Mouse (Mus musculus): ENCODE data around the gene Bckdhb.

The Bckdhb gene

GRCm38 (mm10) chr9:83951336-83951735 is 26.4 kb downstream of the Bckdhb start:
- POLR2A ChIA-PET, result no interaction called here
- CTCF ChIA-PET, result interaction anchor here in 1 of 4 experiments (1.0 kb wide), 1 partner anchor 17 kb away, joined by 3 read pairs; no protein-coding TSS in a partner anchor

- ChIA-PET POLR2A (interaction anchor here in 3 of 4 experiments (0.6 to 1.9 kb wide), 11 partner anchors 9 to 163 kb away, joined by 3 to 6 read pairs (median 3); partner anchors contain the start of genes Bckdhb (in 2 of the 3) and Ttk (in 2 of the 3)), CTCF (interaction anchor here (0.5 to 1.8 kb wide), 56 partner anchors 9 to 1372 kb away, joined by 3 to 19 read pairs (median 4); partner anchors contain the start of genes Bckdhb (in 1 of the 4), Sh3bgrl2 (in 1 of the 4) and Ttk (in 1 of the 4))
Observed at GRCm38 (mm10) chr9:83956632-83957314, 31.8 kb downstream of the Bckdhb start.

DNA sequence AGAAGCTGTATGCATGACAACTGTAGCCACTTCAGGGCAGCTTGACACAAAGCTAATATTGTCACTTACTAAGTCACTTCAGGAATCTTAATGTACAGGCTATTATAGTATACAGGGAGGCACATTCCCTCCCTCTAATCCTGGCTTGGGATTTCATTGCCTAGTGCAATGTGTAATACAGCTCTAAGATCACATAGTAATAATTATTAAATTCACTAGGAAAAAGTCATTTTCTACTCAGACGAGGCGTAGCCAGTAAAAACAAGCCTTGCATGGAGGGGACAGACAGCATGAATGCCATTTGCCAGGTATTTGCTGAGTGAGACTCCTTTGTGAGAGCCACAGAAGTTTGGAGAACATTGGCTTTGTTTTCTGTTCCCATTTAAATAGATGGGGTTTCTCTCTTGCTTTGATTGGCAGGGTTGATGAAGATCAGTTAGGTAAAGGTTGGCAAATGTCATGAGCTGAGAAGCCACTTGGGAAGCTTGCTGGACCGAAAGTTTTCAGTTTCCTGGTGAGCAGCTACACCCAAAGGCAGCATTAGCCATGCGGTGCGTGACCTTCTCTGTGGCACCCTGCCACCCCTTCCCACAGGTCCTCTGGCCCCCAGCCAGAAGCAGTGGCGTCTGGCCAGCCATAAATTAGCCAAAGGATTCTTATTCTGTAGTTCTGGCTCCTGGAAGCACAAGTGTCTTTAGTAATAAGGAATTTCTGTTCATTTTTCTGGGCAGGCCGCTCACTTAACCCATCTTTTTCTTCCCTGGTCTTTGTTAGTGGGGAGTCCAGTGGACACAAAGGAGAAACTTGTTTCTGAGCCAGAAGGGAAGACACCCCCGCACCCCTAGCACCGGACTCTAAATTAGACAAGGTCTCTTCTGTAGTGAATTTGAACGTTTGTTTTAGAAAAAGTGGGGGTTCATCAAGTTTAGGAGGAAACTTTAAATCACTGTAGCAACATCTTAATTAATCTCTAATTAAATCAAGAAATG is 37.4 kb downstream of the Bckdhb start:
- POLR2A ChIA-PET, result interaction anchor here in 1 of 4 experiments (1.1 kb wide), 1 partner anchor 12 kb away, joined by 3 read pairs; no protein-coding TSS in a partner anchor
- CTCF ChIA-PET, result interaction anchor here in 1 of 4 experiments (0.7 kb wide), 1 partner anchor 1730 kb away, joined by 3 read pairs; no protein-coding TSS in a partner anchor

DNA sequence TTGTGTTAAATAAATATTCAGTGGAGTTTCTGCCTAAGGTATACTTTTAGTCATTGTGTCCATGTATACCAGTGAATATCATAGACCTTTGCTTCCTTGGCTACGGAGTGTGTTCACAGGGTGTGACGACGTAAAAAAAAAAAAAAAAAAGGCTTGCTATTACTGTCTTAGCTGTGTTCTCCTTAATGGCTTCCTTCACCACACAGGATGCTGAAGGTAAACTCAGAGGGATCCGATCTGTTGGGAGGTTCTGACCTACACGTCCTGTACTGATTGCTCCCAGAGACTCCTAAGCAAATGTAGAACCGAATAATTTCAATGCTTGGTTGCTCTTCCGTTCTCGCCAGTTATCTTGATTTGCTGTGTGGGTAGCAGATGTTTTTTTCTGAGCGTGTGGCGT is 38.4 kb downstream of the Bckdhb start:
- CTCF ChIA-PET, result no interaction called here
- POLR2A ChIA-PET, result interaction anchor here in 1 of 4 experiments (1.1 kb wide), 1 partner anchor 13 kb away, joined by 3 read pairs; no protein-coding TSS in a partner anchor

DNA sequence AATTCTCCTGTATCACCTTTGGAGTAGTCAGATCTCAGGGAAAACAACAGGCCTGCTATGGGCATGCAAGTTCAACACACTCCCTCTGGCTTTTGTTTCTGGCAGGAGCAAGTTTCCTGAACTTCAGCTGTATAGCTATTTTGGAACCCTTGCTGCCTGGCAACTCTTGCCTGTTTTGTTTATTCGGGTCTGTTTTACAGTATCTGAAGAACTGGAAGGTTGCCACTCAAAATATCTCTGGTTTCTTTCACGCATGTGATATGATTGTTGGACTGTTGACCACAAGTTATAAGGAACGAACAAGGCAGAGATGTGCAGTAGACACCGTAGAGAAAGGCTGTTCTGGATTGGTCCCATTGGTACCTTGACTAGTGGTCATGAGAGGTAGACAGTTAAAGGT is 39.4 kb downstream of the Bckdhb start:
- ChIA-PET CTCF (interaction anchor here in 1 of 4 experiments (0.6 kb wide), 1 partner anchor 1204 kb away, joined by 3 read pairs; no protein-coding TSS in a partner anchor), POLR2A (no interaction called here)

DNA sequence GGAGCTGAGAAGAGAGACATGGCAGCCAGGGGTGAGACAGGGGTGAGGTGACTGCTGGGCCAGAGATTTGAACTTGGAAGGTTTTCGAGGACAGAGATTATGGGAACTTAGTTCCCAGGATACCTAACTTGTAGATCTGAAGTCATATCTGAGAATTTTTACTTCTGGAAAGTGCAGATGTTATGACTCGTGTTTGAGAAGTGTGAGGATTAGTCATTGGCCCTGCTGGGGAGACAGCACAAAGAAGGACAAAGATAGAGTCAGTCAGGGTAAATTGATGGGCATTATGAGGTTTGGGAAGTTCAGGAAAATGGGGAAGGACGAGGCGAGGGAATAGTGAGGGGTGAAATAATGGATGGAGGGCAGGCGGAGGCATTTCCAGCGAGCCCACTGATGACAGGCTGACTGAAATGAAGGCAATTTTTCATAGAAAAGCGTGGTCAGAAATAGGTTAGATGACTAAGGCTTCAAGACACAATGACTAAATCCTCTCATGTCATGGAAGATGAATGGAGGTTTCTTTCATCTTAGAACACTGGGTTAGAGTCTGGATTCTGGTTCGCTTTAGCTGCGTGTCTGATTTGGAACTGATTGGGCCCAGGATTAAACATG is 42.6 kb downstream of the Bckdhb start:
- ChIA-PET POLR2A (no interaction called here), CTCF (interaction anchor here in 1 of 4 experiments (1.5 kb wide), 1 partner anchor 11 kb away, joined by 4 read pairs; no protein-coding TSS in a partner anchor)

DNA sequence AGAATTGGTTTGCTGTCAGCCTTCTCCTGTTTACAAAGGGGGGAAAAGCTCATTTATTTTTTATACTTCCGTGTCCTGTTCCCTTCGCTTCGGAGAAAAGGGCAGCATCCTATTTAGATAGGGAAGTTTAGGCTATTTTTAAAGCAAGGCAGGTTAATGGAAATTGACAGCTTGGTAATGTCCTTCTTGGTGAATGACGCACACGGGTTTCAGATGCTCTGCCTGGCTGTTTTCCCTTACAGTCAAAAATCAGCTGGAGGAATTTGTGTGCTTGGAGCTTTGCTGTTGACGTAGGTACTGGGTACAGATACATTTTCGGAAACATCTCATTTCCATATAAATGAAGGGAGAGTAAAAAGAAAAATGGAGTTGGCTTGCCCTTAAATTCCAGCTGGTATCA is 44.4 kb downstream of the Bckdhb start:
- ChIA-PET POLR2A (interaction anchor here in 2 of 4 experiments (0.6 to 1.9 kb wide), 4 partner anchors 10 to 33 kb away, joined by 3 to 6 read pairs (median 5); no protein-coding TSS in a partner anchor), CTCF (interaction anchor here in 3 of 4 experiments (1.1 to 1.5 kb wide), 3 partner anchors 12 kb away, joined by 3 to 10 read pairs (median 4); no protein-coding TSS in a partner anchor)

DNA sequence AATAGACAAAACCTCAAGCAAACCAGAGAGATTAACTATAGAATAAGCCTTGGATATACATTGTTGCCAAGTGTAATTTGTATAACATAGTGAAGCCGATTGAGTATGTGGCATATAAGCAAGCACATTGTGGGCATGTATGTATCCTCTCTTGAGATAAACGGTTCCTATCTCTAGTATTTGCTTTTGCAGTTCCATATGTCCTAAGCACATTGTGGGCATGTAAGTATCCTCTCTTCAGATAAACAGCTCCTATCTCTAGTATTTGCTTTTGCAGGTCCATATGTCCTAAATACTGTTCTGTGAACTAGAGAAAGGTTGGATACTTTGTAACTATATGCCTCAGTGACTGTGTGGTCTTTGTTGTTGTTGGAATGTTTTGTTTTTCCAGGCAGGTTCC is 48.5 kb downstream of the Bckdhb start:
- CTCF ChIA-PET, result no interaction called here
- POLR2A ChIA-PET, result no interaction called here

DNA sequence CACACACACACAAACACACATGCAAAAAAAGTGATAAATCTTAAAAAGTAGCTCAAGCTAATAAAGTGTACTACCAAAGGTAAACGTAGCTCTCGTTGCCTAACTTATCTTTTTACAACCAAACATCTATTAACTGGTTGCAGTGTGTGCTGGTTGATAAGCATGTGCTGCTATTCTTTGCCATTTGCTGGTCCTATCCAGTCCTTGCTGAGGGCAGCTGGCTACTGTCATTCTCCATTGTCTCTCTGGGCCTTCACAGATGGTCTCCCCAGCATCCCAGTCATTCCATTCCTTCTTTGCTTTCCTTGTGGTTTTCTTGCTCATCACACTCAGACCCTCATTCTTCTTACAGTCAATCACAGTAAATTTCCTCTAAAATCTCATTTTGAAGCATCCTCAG is 50.9 kb downstream of the Bckdhb start:
- POLR2A ChIA-PET, result no interaction called here

DNA sequence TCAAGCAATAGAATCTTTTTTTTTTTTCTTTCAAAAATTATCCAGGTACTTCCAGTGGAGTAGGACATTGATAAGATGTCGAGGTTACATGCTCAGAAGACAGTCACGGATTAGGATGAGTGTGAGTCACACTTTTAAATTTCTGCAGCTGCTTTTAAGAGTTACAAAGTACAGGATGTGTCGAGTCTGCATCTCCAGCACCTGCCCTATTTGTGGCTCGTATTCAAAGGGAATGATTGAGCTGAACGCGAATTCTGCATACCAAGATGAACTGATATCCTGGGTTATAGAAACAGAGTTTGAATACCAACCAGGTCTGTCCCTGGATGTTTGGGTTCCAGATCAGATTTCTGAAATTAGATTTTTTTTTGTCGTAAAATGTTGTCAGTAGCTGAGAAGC is 56.3 kb downstream of the Bckdhb start:
- POLR2A ChIA-PET, result no interaction called here
- CTCF ChIA-PET, result no interaction called here

More for the DNA sequence above, 50.9 kb downstream of the Bckdhb start:
- CTCF ChIA-PET, result interaction anchor here in 3 of 4 experiments (0.6 to 1.1 kb wide), 4 partner anchors 19 to 322 kb away, joined by 3 to 4 read pairs (median 4); no protein-coding TSS in a partner anchor

GRCm38 (mm10) chr9:84008961-84009360 is 84.0 kb downstream of the Bckdhb start:
- POLR2A ChIA-PET, result no interaction called here
- CTCF ChIA-PET, result no interaction called here

DNA sequence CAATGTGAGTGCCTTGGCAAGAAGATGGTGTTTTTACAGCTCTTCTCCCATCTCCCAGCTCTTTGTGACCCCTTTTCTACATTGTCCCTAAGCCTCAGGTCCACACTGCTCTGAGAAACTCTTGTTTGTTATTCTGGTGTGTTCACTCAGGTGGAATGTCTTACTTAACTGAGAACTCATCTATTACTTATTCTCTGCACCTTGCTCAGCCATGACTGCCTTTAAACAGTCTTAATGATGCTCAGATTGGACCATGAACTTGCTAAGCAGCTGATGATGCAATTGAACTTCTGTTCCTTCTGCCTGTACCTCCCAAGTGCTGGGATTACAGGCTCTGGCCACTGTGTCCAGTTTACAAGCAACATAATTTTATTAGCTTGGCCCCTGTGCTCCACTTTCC is 86.2 kb downstream of the Bckdhb start:
- POLR2A ChIA-PET, result no interaction called here
- CTCF ChIA-PET, result no interaction called here

GRCm38 (mm10) chr9:84018141-84018540 is 93.2 kb downstream of the Bckdhb start:
- CTCF ChIA-PET, result interaction anchor here in 1 of 4 experiments (0.7 kb wide), 1 partner anchor 61 kb away, joined by 4 read pairs; no protein-coding TSS in a partner anchor
- POLR2A ChIA-PET, result interaction anchor here in 2 of 4 experiments (0.6 kb wide), 2 partner anchors 55 to 370 kb away, joined by 3 to 4 read pairs; no protein-coding TSS in a partner anchor

DNA sequence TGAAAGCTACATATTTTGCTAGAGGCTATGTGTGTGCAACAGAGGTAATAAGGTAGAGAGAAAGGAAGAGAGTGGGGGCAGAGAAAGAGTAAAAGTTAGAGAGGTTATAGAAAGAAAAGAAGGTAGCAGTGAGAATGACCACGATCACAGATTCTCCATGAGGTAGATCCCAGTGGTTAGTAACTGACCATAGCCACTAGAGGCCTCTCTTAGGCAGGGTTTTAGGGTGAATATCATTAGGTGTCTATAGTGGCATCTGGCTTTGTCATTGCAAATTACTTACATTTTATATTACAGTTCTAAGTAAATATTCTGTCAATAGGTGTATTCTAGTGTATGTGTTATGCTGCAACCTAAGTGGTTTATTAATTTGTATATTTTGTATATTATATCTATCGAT is 94.7 kb downstream of the Bckdhb start:
- ChIA-PET POLR2A (interaction anchor here in 1 of 4 experiments (1.0 to 1.2 kb wide), 2 partner anchors 11 to 15 kb away, joined by 3 to 4 read pairs; no protein-coding TSS in a partner anchor), CTCF (no interaction called here)

DNA sequence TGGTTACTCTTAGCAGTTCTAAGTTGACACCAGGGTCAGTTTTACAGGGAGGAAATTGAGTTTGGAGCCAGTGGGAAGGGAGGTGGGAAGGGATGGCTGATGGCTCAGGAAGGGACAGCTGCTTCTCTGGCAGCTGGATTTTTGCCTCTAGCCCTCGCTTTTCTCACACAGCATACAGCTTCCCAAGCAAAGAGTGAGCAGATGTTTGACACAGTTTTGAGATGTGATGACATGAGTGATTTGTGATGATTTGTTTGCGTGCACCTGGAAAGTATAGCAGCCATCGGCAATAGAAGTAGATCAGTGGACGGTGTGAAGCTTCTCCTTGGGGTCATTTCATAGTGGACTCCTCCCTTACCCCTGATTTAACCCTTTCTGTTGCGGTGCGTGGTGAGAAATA is 96.2 kb downstream of the Bckdhb start:
- ChIA-PET POLR2A (no interaction called here), CTCF (no interaction called here)

GRCm38 (mm10) chr9:84028120-84028519 is 103.2 kb downstream of the Bckdhb start:
- ChIA-PET CTCF (no interaction called here), POLR2A (interaction anchor here in 2 of 4 experiments (0.6 to 1.2 kb wide), 2 partner anchors 8 to 48 kb away, joined by 3 read pairs; no protein-coding TSS in a partner anchor)

DNA sequence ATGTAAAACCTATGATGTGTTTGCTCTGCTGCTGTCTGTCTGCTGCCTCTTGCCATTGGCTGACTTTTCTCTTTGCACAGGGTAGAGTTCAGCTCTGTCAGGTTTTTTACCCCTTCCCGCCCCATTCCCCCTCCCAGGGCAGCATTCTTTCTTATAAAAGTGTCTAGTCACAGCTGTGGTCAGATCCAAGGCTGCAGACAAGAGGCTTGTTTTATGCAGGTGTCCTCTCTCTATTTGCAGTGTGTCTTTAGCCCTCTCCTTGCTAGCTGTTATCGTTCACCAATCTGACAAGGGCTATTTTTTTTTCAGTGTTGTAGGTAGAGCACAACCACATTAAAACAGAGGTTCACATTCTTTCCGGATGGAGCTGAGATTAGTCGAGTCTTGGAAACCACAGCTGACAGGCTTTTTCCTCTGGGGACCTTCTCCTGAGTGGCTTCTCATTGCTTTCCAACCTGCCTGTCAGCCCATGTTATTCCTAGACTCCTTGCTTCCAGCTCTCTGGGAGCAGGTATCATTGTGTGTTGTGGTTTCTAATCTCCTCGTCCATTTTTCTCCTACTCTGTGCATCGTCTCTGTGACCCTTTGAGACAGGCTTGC is 105.8 kb downstream of the Bckdhb start:
- POLR2A ChIA-PET, result interaction anchor here in 1 of 4 experiments (0.5 to 1.1 kb wide), 2 partner anchors 11 kb away, joined by 3 read pairs; no protein-coding TSS in a partner anchor
- CTCF ChIA-PET, result no interaction called here

- ChIA-PET CTCF (no interaction called here), POLR2A (interaction anchor here in 2 of 4 experiments (0.6 to 1.2 kb wide), 3 partner anchors 11 to 197 kb away, joined by 3 read pairs; no protein-coding TSS in a partner anchor)
Observed at GRCm38 (mm10) chr9:84031406-84031805, 106.5 kb downstream of the Bckdhb start.

Data from embryonic stem cell, embryonic (primary cell).